Mouse (Mus musculus) C2C12 (cell line): ENCODE measurements around the gene Zbtb45.

Source experiments
- CEBPB ChIP-seq: IDR thresholded peaks from one replicate; pipeline ENCODE4 v1.6.1; 2011; ENCODE audit warnings: low read depth, mild to moderate bottlenecking, control low read depth, moderate library complexity
- CTCF ChIP-seq: IDR thresholded peaks from one replicate; pipeline ENCODE4 v1.5.1; 2011; ENCODE audit not compliant: control insufficient read depth, insufficient read depth, insufficient read length
- FOSL1 ChIP-seq: IDR thresholded peaks from one replicate; pipeline ENCODE4 v1.8.0; 2011; ENCODE audit warnings: mild to moderate bottlenecking, low read length; ENCODE audit not compliant: poor library complexity, insufficient read depth, severe bottlenecking
- MAX ChIP-seq: IDR thresholded peaks from one replicate; pipeline ENCODE4 v1.6.1; 2011; ENCODE audit warnings: mild to moderate bottlenecking, control low read depth
- MYOD1 ChIP-seq: IDR thresholded peaks from one replicate; pipeline ENCODE4 v1.6.1; 2011; ENCODE audit warnings: low read depth; ENCODE audit not compliant: control insufficient read depth, insufficient read length
- MYOG ChIP-seq: IDR thresholded peaks from one replicate; pipeline ENCODE4 v1.6.1; 2011; ENCODE audit not compliant: control insufficient read depth, insufficient read length; ENCODE audit errors: extremely low read depth
- USF1 ChIP-seq: IDR thresholded peaks from one replicate; pipeline ENCODE4 v1.6.1; 2011; ENCODE audit warnings: low read depth, mild to moderate bottlenecking, control low read depth, moderate library complexity

GRCm38 (mm10) chr7:12997230-12997629 is 12.6 kb downstream of the Zbtb45 start:
- no peak for TF ChIP-seq CTCF
- TF ChIP-seq CEBPB: no peak
- no peak for TF ChIP-seq FOSL1
- no peak for TF ChIP-seq USF1
- TF ChIP-seq MAX: no peak
- no peak for TF ChIP-seq MYOD1
- no peak for TF ChIP-seq MYOG
